ENCODE assay signal across 16 mouse cellular contexts in genomic region chr2:54366963-54367362, GRCm38 (mm10).
"Had no signal": no experiment of that assay in that cellular context is flagged by ENCODE, and none has a peak within 500 bp of the region (broad histone marks: within the 10 kb centered on the region; RNA-seq: fewer than 3 reads in every experiment).

No protein-coding gene starts in this region.

- H3K9ac ChIP-seq: limb, embryonic 15.5 days; liver, embryonic 12.5 days; lung, embryonic 14.5 days; neural tube, embryonic 12.5 days had no signal

- ATAC-seq: liver, embryonic 12.5 days had no signal

- H3K4me3 ChIP-seq: limb, embryonic 15.5 days; liver, embryonic 12.5 days; midbrain, embryonic 10.5 days; myocyte; neural tube, embryonic 12.5 days had no signal

- DNase-seq: kidney, postnatal 36 days; layer of hippocampus, adult 9-11 months; layer of hippocampus, postnatal 36 days; lung, embryonic 14.5 days; lung, postnatal 10 days; lung, postnatal 4 days; retina, postnatal 1 day; right cerebral cortex, postnatal 4 days; spleen, adult 18-20 months; thymus, adult 18-20 months; thymus, postnatal 14 days had no signal

- H3K4me2 ChIP-seq: limb, embryonic 15.5 days; liver, embryonic 12.5 days; lung, embryonic 14.5 days; neural tube, embryonic 12.5 days had no signal

- H3K9me3 ChIP-seq: limb, embryonic 15.5 days; liver, embryonic 12.5 days; midbrain, embryonic 10.5 days; neural tube, embryonic 12.5 days had no signal

- H3K27me3 ChIP-seq: limb, embryonic 15.5 days; liver, embryonic 12.5 days; neural tube, embryonic 12.5 days had no signal

- H3K27ac ChIP-seq: limb, embryonic 15.5 days; liver, embryonic 12.5 days; midbrain, embryonic 10.5 days; neural tube, embryonic 12.5 days had no signal

- H3K36me3 ChIP-seq: limb, embryonic 15.5 days; liver, embryonic 12.5 days; midbrain, embryonic 10.5 days; neural tube, embryonic 12.5 days had no signal

- H3K4me1 ChIP-seq: limb, embryonic 15.5 days; liver, embryonic 12.5 days; midbrain, embryonic 10.5 days; neural tube, embryonic 12.5 days had no signal
